Mouse (Mus musculus) forebrain, embryonic 10.5 days (tissue): Measurements from ENCODE around the gene Syde2. TPM values are rescaled to one million over a fixed set of nuclear protein-coding genes. Genes with fewer than 3 reads are reported as not detected.

Source experiments
- DNase-seq: peaks from one replicate; pipeline ENCODE4 v3.0.0-alpha.2; 2017; ENCODE audit warnings: low spot score; ENCODE audit errors: extremely low spot score
- H3K27ac ChIP-seq: fragments of 300-500 bp; sonication (generic); 2 replicates; pipeline ENCODE4 v1.5.1; 2016; ENCODE audit warnings: mild to moderate bottlenecking
- H3K27me3 ChIP-seq: fragments of 300-500 bp; sonication (generic); 2 replicates; pipeline ENCODE4 v1.6.1; 2016; ENCODE audit warnings: mild to moderate bottlenecking; ENCODE audit not compliant: poor library complexity, severe bottlenecking
- H3K36me3 ChIP-seq: fragments of 300-500 bp; sonication (generic); replicated peaks from 2 replicates; pipeline ENCODE4 v1.6.1; 2016; ENCODE audit warnings: mild to moderate bottlenecking, moderate library complexity
- H3K4me1 ChIP-seq: fragments of 300-500 bp; sonication (generic); 2 replicates; pipeline ENCODE4 v1.6.1; 2016
- H3K4me3 ChIP-seq: fragments of 300-500 bp; sonication (generic); 2 replicates; pipeline ENCODE4 v1.5.1; 2016; ENCODE audit warnings: mild to moderate bottlenecking, moderate library complexity
- H3K9me3 ChIP-seq: fragments of 300-500 bp; sonication (generic); 2 replicates; pipeline ENCODE4 v1.6.1; 2016; ENCODE audit warnings: mild to moderate bottlenecking, moderate library complexity
- WGBS: fragments of 180-500 bp; shearing (Covaris S2); methylation state at CpG from one replicate; pipeline ENCODE4 v1.1.7; 2016; 5-methylcytosine and 5-hydroxymethylcytosine counted together
- polyA plus RNA-seq: library from polyadenylated mRNA; unstranded; fragments of >200 nt; fragmentation: Nextera tagmentation; extraction: Ambion mirVana; gene quantifications from 2 replicates; pipeline ENCODE4 v1.2.1, GENCODE M21; 2016

Gene Syde2
- polyA plus RNA-seq, 1 experiment from 2014 or later: 1.2 TPM

- 74% methylated on average over 11 of the region's 11 CpGs for WGBS
- Histone ChIP-seq H3K27me3 (0 out of 2 replicates have a peak, but pooled peaks cover 12% of the 10 kb centered on the region), H3K36me3 (no peaks in the 10 kb centered on the region), H3K9me3 (no peaks in the 10 kb centered on the region), H3K4me1 (peaks cover 25% of the 10 kb centered on the region), H3K4me3 (no peak overlapping the region), H3K27ac (no peak overlapping the region)
- DNase-seq: no peak
Observed at GRCm38 (mm10) chr3:146051277-146052007, 63.8 kb downstream of the Syde2 start.

- WGBS: 72% methylated on average over 6 of the region's 6 CpGs
- H3K9me3 ChIP-seq: no peaks in the 10 kb centered on the region
- H3K4me1 ChIP-seq: peaks cover 11% of the 10 kb centered on the region
- no peak for DNase-seq
- no peak overlapping the region for H3K27ac ChIP-seq
- H3K36me3 ChIP-seq: no peaks in the 10 kb centered on the region
- no peak overlapping the region for H3K4me3 ChIP-seq
- H3K27me3 ChIP-seq: 0 out of 2 replicates have a peak, but pooled peaks cover 9% of the 10 kb centered on the region
Observed at GRCm38 (mm10) chr3:146053082-146053814, 65.6 kb downstream of the Syde2 start.

GRCm38 (mm10) chr3:146053873-146054272 lies 66.2 kb downstream of the Syde2 start:
- Histone ChIP-seq H3K4me1 (peaks cover 11% of the 10 kb centered on the region), H3K36me3 (no peaks in the 10 kb centered on the region)
- WGBS: 82% methylated on average over 2 of the region's 2 CpGs

GRCm38 (mm10) chr3:146057131-146057530 lies 69.5 kb downstream of the Syde2 start:
- Histone ChIP-seq H3K4me1 (peaks cover 2% of the 10 kb centered on the region; the same call in 1 of the 2 replicates), H3K4me3 (no peak overlapping the region), H3K27ac (no peak overlapping the region), H3K27me3 (no peaks in the 10 kb centered on the region), H3K9me3 (no peaks in the 10 kb centered on the region), H3K36me3 (no peaks in the 10 kb centered on the region)
- WGBS: 84% methylated on average over 7 of the region's 7 CpGs
- DNase-seq: no peak

More at GRCm38 (mm10) chr3:146053873-146054272, 66.2 kb downstream of the Syde2 start:
- no peak for DNase-seq
- Histone ChIP-seq H3K27ac (no peak overlapping the region), H3K27me3 (0 out of 2 replicates have a peak, but pooled peaks cover 3% of the 10 kb centered on the region), H3K9me3 (no peaks in the 10 kb centered on the region), H3K4me3 (no peak overlapping the region)

- no peaks in the 10 kb centered on the region for H3K4me1 ChIP-seq
- no peak overlapping the region for H3K27ac ChIP-seq
- DNase-seq: peak; percentile 52
- H3K36me3 ChIP-seq: no peaks in the 10 kb centered on the region
- WGBS: 17% methylated on average over 4 of the region's 4 CpGs
- H3K4me3 ChIP-seq: no peak overlapping the region
- no peaks in the 10 kb centered on the region for H3K27me3 ChIP-seq
- no peaks in the 10 kb centered on the region for H3K9me3 ChIP-seq
Observed at GRCm38 (mm10) chr3:146058263-146058662, 70.6 kb downstream of the Syde2 start.

- DNase-seq: no peak
- Histone ChIP-seq H3K4me1 (no peaks in the 10 kb centered on the region), H3K9me3 (no peaks in the 10 kb centered on the region), H3K27ac (no peak overlapping the region), H3K27me3 (no peaks in the 10 kb centered on the region), H3K4me3 (no peak overlapping the region), H3K36me3 (no peaks in the 10 kb centered on the region)
- 89% methylated on average over 15 of the region's 15 CpGs for WGBS
Observed at GRCm38 (mm10) chr3:146059356-146059926, 71.8 kb downstream of the Syde2 start.

- Histone ChIP-seq H3K9me3 (no peaks in the 10 kb centered on the region), H3K4me3 (no peak overlapping the region), H3K27ac (no peak overlapping the region), H3K36me3 (no peaks in the 10 kb centered on the region), H3K27me3 (no peaks in the 10 kb centered on the region), H3K4me1 (no peaks in the 10 kb centered on the region)
- WGBS: 92% methylated on average over 11 of the region's 11 CpGs
- no peak for DNase-seq
Observed at GRCm38 (mm10) chr3:146063146-146063545, 75.5 kb downstream of the Syde2 start.

GRCm38 (mm10) chr3:146069276-146069675 lies 81.6 kb downstream of the Syde2 start:
- Histone ChIP-seq H3K27ac (no peak overlapping the region), H3K27me3 (no peaks in the 10 kb centered on the region), H3K9me3 (no peaks in the 10 kb centered on the region), H3K4me3 (no peak overlapping the region), H3K36me3 (no peaks in the 10 kb centered on the region), H3K4me1 (no peaks in the 10 kb centered on the region)
- no peak for DNase-seq
- WGBS: 87% methylated on average over 4 of the region's 4 CpGs

Other genes starting within 250 kb of the Syde2 start
- 41.9 and 42.3 TPM in 2 replicates for gene Ddah1, start 229.2 kb upstream of the Syde2 start, polyA plus RNA-seq
- 46.5 and 46.8 TPM in 2 replicates for gene Bcl10, start 65.1 kb upstream of the Syde2 start, polyA plus RNA-seq
- 49.0 and 51.5 TPM in 2 replicates for gene 2410004B18Rik, start 49.9 kb upstream of the Syde2 start, polyA plus RNA-seq
- not detected in 2 replicates for gene Wdr63, start 120.3 kb downstream of the Syde2 start, polyA plus RNA-seq
- gene Mcoln3, start 129.6 kb downstream of the Syde2 start, polyA plus RNA-seq: 6.3 and 7.1 TPM in 2 replicates
- 0.25 and 0.30 TPM in 2 replicates for gene Mcoln2, start 162.0 kb downstream of the Syde2 start, polyA plus RNA-seq
- 0.47 and 0.52 TPM in 2 replicates for gene Lpar3, start 233.1 kb downstream of the Syde2 start, polyA plus RNA-seq